Mouse (Mus musculus): ENCODE results near the gene Hils1. TPM values are rescaled to one million over a fixed set of nuclear protein-coding genes. Genes with fewer than 3 reads are reported as not detected.
"Not testable (repeated sequence)": the region's sequence is repeated elsewhere in the genome, so short reads cannot be mapped to it uniquely, and the experiment has no call there.

The Hils1 gene
- total RNA-seq, 2 experiments from 2014 or later: not detected

DNA sequence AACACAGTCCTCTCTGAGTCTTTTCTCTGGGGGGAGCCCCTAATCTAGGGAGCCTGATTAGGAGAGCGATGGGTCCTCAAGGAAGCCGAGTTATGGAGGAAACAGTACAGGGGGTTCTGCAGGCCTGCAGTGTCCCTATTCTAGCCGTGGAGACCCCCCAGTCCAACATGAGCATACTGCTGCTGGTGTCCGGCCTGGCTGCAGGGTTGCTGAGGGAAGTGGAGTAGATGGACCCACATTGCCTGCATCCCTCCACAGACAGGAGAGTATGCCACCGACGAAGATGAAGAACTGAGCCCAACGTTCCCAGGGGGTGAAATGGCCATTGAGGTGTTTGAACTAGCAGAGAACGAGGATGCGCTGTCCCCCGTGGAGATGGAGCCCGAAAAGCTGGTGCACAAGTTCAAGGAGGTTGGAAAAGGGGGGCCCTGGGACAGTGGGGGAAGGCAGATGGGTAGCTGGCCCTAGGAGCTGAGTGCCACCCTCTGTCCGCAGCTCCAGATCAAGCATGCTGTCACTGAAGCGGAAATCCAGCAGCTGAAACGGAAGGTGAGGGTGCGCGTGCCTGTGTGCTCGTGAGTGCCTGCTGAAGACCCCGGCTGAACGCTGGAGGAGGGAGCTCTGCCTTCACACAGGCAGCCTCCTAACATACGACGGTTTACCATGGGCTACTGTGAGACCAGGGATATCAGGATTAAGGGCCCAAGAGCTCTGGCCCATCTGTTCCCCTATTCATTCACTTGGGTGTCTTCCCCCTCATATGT lies 34.4 kb downstream of the Hils1 start:
- no peak for DNase-seq (ENCODE audit: low spot score in 2 of 2)

DNA sequence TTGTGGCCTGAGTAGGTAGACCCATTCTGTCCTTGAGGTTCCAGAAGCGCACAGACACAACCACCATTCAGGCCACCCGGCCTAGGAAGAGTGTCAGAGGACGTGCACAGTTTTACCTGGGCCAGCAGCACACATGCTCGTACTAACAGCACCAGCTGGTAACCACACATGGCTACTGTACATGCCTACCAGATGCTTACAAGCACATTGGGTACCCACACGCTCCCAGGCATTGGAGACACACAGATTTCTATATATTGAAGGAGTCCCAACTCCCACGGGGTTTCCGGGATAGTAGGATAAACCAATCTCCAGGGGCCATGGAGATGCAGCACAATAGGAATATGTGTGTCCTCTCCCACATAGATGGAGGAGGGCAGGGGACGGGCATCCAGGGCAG lies 35.3 kb downstream of the Hils1 start:
- peak in 1 of 2 experiments; percentile 66 for DNase-seq (ENCODE audit: low spot score in 2 of 2)

DNA sequence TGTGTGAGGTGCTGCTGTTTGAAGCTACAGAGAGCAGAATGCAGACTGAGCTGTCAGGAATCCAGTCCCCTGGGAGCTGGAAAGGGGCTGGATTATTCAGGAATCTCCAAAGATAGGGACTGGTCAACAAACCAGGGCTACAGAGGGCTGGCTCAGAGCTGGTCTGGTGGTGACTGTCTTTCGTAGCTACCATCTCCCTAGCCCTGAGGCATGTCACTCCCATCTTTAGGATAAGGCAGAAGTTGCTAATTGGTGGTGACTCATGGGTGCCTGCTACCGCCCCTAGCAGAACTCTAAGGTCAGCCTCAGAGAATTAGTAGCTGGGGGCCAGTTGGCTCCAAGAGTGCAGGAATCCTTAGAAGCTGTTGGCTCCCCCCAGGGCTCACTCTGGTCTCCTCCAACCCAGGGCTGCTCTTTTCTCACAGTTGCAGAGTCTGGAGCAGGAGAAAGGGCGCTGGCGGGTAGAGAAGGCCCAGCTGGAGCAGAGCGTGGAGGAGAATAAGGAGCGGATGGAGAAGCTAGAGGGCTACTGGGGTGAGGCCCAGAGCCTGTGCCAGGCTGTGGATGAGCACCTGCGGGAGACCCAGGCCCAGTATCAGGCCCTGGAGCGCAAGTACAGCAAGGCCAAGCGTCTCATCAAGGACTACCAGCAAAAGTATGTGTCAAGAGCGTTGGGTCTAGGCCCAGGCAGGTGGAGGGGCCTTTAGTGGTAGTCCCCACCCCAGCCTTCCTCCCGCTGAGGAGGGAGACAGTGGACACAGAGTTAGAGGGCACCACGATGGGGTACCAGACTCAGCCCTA lies 36.9 kb downstream of the Hils1 start:
- DNase-seq (ENCODE audit: low spot score in 2 of 2): no peak

DNA sequence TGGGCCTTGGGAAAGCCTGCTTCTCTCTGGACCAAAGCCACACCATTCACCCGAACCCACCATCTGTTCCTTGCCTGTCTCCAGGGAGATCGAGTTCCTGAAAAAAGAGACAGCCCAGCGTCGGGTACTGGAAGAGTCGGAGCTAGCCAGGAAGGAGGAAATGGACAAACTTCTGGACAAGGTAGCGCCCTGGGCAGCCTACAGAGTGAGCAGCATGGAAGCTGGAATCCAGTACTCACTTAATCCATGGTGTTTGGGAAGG lies 37.5 kb downstream of the Hils1 start:
- no peak for DNase-seq (ENCODE audit: low spot score in 2 of 2)

DNA sequence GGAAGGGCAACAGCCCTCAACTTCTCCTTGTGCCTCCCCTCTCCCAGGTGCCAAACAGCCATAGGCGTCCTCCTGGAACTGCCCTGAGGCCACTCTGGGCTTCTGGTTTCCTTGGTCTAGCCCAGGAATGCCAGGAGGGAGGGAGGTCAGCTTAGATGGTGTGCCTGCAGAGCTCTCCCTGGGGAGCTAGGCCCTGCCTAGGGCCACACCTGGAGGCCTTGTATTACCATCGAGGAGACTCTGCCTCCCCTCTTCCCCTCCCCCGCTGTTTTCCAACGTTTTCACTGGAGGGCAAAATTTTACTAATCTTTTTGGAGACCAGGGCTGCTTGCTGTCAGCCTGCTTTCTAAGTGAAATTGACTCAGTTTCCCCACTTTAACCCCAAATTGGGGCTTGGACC lies 38.6 kb downstream of the Hils1 start:
- no peak for DNase-seq (ENCODE audit: low spot score in 2 of 2)

DNA sequence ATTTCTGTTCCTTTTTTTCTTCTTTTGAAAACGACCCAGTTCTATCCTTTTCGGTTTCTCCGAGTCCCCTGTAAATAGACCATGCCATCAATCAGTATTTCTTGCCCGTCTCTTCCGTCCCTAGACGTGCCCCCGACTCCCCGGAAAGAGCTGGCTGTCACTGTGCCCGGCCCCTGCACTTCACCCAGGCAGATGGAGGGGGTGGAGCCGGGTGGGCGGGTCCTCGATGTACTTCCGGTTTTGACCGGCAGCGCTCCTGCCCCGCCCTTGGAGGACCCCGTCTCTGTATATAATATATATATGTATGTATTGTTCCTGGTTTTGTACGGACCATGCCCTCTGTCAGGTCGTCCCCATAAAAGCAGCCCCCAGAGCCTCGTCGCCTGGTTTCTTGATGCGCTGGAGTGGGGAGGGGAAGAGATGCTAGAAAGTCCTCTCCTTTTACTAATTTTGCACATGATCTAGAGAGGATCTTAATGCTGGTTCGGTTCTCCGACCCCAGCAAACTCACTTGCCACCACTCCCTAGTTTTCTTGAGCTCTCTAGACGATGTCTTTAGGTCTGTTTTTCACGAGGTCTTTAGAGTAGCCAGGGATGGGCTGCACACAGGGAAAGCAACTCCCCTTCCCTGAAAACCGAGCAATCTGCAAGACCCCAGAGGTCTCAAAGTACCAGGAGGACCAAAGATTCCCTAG lies 39.3 kb downstream of the Hils1 start:
- peak in 1 of 2 experiments; percentile 75 for DNase-seq (ENCODE audit: low spot score in 2 of 2)

DNA sequence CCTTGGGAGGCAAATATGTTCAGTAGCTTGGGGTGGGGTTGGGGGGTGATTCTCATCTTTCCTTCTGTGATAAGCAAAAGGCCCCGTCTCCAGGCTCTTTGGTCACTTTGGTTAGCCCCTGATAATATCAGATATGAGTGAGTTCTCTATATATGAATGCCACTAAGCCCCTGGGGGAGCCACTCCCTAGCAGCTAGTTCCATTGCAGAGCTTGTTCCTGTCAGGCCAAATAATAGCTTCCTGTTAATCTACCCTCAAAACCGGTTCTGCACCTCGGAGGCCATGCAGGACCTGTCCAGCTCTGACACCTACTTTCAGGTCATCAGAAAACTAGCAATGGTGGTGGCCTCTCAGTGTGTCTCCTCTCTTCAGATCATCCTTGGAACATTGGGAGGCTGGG lies 40.0 kb downstream of the Hils1 start:
- DNase-seq (ENCODE audit: low spot score in 2 of 2): no peak

DNA sequence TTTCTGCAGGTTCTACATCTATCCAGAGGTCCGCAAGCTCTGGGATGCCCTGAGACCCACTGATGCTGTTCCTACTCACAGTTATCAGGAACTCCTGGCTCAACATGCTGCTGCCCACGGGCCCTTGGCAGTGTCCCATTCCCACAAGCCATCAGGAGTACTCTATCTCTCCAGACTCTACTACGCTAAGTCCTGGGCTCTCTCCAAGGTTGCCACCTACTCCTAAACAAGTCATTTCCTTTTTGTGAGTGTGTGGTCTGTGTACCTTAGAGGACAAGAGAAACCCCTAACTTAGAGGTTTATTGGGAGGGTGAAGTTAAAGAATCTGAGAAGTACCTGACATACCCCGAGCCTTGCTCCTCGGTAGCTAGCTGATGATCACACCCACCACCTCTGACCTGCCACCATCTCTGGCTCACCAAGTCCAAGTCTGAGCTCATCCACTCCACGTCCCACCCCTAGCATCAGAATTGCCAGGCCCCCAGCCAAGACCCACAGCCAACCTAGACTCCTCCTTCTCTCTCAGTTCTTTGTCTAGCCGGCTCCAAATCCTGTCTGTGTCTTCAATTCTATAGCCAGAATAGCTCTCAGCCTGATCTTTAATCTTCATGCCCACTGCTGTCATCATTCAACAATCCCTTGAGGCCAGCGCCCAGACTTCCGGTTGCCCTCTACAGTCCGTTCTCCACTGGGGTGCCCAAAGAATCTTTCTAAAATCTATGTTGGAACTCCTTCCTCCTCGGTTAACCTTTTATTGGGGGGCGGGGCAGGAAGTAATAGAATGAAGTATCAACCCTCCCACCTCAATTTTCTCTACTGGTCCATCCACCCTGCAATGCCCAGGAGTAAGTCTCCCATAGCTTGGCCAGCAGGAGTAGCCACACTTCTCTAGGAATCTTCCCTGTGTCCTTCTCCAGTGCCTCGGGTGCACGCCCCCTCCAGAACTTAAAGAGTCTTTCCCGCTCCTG lies 41.6 kb downstream of the Hils1 start:
- DNase-seq (ENCODE audit: low spot score in 2 of 2): peak in 1 of 2 experiments; percentile 50

DNA sequence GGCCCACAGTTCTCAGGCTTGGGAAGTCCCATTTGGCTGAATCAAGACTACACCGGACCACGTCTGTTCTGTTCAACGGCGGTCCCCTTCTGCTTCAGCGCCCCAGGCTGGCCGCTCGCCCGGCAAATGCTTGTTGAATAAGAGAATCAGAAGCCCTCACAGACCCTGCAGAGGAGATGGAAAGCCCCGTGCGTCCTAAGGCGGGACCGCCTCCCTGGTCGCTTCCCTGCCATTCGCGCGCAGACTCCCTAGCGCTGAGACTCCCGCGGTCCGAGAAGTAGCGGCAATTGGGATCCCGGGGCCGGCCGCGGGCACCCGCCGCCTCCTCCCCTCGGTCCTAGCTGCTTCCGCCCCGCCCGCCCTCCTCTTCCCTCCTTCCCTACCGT lies 42.2 kb downstream of the Hils1 start, which contains the start of gene Samd14:
TSS of gene Samd14 (plus strand) at position 251 of the 386 bp plus-strand sequence.
- DNase-seq (ENCODE audit: low spot score in 2 of 2): peak; percentile 80 to 83

DNA sequence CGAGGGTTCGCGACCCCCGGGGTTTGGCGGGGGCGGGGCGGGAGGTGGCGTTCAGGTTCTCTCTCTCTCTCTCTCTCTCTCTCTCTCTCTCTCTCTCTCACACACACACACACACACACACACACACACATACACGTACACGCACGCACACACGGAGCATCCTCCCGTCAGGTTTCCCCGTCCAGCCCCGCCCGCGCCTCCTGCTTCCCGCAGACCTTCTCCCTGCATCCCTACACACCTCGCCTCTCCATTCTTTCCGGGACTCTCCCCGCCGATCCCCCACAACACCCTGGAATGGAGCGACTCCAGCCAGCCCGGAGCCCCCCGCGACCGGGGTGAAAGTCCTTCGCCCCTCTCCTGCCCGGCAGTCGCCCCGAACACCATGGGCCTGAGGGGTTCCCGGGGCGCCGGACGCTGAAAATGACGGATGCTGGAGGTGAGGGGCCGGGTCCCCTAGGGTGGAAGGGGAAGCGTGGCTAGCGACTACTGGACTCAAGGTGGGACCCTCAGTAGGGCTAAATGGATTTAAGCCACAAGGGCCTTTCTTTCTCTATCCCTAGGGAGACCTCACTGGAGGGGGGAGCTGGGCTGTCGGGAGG lies 42.8 kb downstream of the Hils1 start:
- DNase-seq (ENCODE audit: low spot score in 2 of 2): peak in 1 of 2 experiments; percentile 57

DNA sequence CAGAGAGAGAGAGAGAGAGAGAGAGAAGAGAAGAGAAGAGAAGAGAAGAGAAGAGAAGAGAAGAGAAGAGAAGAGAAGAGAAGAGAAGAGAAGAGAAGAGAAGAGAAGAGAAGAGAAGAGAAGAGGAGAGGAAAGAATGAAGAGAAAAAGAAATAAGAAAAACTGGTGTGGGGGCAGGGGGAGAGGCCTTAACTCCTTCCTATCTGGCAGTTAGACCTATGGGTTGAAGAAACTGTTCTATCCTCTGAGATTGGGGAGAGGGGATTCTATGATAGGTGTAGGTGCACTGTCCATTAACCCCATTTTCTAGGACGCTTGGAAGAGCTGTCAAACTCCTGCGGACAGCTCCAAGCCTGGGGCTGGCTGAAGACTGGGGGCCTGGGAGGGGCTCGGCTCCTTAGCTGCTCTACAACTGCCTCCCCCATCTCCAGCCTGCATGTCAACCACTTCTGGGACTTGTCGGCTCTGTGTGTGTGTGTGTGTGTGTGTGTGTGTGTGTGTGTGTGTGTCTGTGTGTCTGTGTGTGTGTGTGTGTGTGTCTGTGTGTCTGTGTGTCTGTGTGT lies 43.5 kb downstream of the Hils1 start:
- not testable (repeated sequence) for DNase-seq (ENCODE audit: low spot score in 2 of 2)

DNA sequence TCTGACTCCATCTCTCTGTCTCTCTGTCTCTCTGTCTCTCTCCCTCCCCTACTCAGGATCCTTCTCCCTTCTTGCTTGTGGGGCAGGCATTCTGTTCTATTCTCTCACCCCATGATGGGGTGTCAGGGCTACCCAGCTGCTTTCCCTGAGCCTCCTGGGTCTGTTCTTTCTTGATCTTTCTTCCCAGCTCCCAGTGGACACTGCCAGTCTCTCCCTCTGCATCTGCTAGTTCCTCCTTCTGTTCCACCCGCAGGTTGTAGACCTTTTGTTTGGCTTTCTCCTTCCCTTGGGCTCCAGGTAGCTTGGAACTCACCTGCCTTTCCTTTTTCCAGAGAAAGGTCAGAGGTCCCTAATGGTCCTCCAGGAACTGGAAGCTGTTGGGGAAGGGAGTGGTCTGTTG lies 44.0 kb downstream of the Hils1 start:
- DNase-seq (ENCODE audit: low spot score in 2 of 2): no peak

DNA sequence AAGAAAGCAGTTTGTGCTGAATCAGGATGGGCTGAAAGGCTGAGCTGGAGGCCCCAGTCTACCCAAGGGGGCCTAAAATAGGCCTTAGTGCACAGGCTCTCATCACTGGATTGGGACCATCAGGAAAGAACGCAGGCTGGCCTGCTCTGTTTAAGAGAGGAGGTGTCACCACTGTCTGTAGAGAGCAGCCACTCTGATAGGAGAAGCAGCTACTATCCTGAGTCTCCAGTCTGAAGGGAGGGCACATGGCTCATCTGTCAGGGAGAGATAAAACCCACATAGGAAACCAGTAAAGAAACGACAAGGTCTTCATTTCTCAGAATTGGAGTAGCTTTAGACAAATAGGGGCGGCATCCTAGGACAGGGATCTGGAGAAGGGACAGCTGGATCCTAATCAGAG lies 44.7 kb downstream of the Hils1 start:
- no peak for DNase-seq (ENCODE audit: low spot score in 2 of 2)

DNA sequence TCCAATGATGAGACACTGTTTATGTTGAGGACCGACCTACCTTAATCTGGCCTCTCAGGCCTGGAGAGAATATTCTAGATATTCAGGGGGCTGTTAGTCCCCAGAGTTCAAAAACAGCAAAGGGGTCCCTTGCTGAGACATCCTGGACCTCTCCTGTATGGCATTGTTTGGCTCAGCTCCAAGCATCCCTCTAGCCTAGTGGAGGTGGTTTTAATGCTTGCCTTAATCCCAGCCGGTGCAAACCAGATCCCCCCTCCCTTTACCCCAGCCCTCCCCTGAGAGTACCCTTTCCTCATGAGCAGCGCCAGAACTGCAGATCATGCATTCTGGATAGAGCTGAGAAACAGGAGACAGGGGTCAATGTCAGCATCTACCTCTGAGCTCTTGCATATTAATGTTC lies 45.1 kb downstream of the Hils1 start:
- no peak for DNase-seq (ENCODE audit: low spot score in 2 of 2)

DNA sequence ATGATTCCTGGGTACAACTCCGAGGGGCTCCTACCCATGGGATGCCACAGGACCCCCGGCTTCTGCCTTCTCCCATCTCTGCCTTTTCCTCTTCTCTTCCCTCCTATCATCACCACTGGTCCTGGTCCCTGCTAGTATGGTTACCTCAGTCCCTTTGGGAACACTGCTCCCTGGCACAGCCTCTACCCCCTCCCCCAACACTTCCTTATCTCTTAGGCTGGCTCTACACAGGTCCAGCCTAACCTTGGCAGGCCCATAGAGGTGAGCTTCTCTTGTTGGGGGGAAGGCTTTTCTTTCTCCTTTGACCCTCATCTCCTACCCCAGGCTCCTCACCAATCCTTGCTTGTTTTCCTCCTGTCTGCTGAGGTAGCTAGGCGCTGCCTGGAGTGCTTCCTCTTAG lies 48.1 kb downstream of the Hils1 start:
- DNase-seq (ENCODE audit: low spot score in 2 of 2): no peak

Other genes starting within 250 kb of the Hils1 start
- gene Cdc34b, start 225.8 kb upstream of the Hils1 start, total RNA-seq (2021): under 1 TPM in 1 of 2 experiments, not detected in 1; 0.45 TPM
- not detected for gene Tmem92, start 184.9 kb upstream of the Hils1 start, total RNA-seq (2021)
- gene Col1a1, start 31.4 kb upstream of the Hils1 start, total RNA-seq (2021): 10 to 100 TPM; 39.7 to 59.5 TPM
- gene Sgca, start 8.7 kb downstream of the Hils1 start, total RNA-seq (2021): under 1 TPM; 0.95 to 0.99 TPM
- gene Ppp1r9b, start 23.4 kb downstream of the Hils1 start, total RNA-seq (2021): 100 to 1,000 TPM; 705 to 706 TPM
- gene Samd14, start 42.3 kb downstream of the Hils1 start, total RNA-seq (2021): 10 to 100 TPM; 73.6 to 78.1 TPM
- gene Pdk2, start 73.8 kb downstream of the Hils1 start, total RNA-seq (2021): 10 to 100 TPM; 90.5 to 91.0 TPM
- gene Itga3, start 109.2 kb downstream of the Hils1 start, total RNA-seq (2021): 10 to 100 TPM; 15.4 to 17.7 TPM
- not detected for gene Dlx3, start 152.5 kb downstream of the Hils1 start, total RNA-seq (2021)
- gene Dlx4, start 178.7 kb downstream of the Hils1 start, total RNA-seq (2021): not detected